Mouse (Mus musculus): ENCODE results near the gene Gm4756. TPM values are rescaled to one million over a fixed set of nuclear protein-coding genes. Genes with fewer than 3 reads are reported as not detected.

Gene Gm4756
- polyA plus RNA-seq, 1 experiment from 2014 or later: not detected

- H3K9ac ChIP-seq (ENCODE audit: low read depth, low read length): no peak overlapping the region
- H3K9me3 ChIP-seq (replicated peaks; ENCODE audit: control insufficient read depth, low read length): no peaks in the 10 kb centered on the region
- 71% methylated on average over 5 of the region's 5 CpGs for WGBS (ENCODE audit: insufficient replicate concordance)
- no peak overlapping the region for H3K27ac ChIP-seq (ENCODE audit: low read depth, low read length)
- H3K36me3 ChIP-seq (ENCODE audit: control insufficient read depth, insufficient read depth, low read length): no peaks in the 10 kb centered on the region
- no peak overlapping the region for H3K4me3 ChIP-seq (ENCODE audit: low read depth, low read length)
- H3K4me1 ChIP-seq (ENCODE audit: control insufficient read depth, insufficient read depth, low read length): peaks cover 6% of the 10 kb centered on the region; the same call in 1 of the 2 replicates
- no peak overlapping the region for H3K4me2 ChIP-seq
- no peaks in the 10 kb centered on the region for H3K27me3 ChIP-seq (ENCODE audit: control insufficient read depth, insufficient read depth, low read length)
- ATAC-seq (replicated peaks; ENCODE audit: insufficient number of reproducible peaks, low FRiP score, low TSS enrichment): no peak
Measured at GRCm38 (mm10) chr12:72666015-72666414, 16.6 kb upstream of the Gm4756 start.

DNA sequence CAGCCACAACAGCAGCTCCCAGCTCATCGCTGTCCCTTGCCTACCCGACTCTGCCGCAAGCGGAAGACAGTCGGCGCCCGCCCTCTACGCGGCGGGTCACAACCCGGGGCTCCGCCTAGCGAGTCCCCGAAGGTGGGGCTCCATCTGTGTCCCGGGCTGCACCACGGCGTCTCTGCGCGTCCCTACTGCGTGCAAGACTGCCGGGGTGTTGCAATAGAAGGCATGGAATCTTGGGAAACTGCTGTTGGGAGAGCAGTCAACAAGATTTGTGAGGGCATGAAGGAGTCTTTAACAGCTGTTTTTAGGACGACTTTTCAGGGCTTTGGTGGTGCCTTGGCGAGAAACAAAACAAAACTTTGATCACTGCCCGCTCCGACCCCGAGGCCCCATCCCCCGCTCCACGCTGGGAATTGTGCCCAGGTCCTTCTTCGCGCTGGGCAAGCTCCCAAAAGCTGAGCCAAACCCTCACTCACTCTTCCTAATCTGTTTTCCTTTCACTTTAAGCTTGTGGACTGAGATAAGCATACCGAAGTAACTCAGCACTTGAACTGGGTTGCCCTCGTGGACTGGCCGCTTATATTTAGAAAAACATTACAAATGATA is 15.4 kb upstream of the Gm4756 start, which contains the start of gene Dhrs7:
TSS of gene Dhrs7 (minus strand) at position 175 of the 603 bp plus-strand sequence.
- Histone ChIP-seq H3K27ac (ENCODE audit: low read depth, low read length) (peak within 1 kb of the TSS; percentile 85), H3K9me3 (replicated peaks; ENCODE audit: control insufficient read depth, low read length) (no peaks in the 10 kb centered on the region), H3K36me3 (ENCODE audit: control insufficient read depth, insufficient read depth, low read length) (no peaks in the 10 kb centered on the region), H3K27me3 (ENCODE audit: control insufficient read depth, insufficient read depth, low read length) (no peaks in the 10 kb centered on the region), H3K4me3 (ENCODE audit: low read depth, low read length) (peak within 1 kb of the TSS; percentile 71), H3K4me2 (peak within 1 kb of the TSS; percentile 90), H3K9ac (ENCODE audit: low read depth, low read length) (peak within 1 kb of the TSS; percentile 77), H3K4me1 (ENCODE audit: control insufficient read depth, insufficient read depth, low read length) (peaks cover 6% of the 10 kb centered on the region; the same call in 1 of the 2 replicates)
- WGBS (ENCODE audit: insufficient replicate concordance): under 1% methylated on average over 33 of the region's 33 CpGs
- ATAC-seq (replicated peaks; ENCODE audit: insufficient number of reproducible peaks, low FRiP score, low TSS enrichment): peak; percentile 92

GRCm38 (mm10) chr12:72664020-72664734 is 14.7 kb upstream of the Gm4756 start:
- peak overlapping the region; percentile 90 for H3K4me2 ChIP-seq
- H3K9ac ChIP-seq (ENCODE audit: low read depth, low read length): peak overlapping the region; percentile 77
- no peaks in the 10 kb centered on the region for H3K27me3 ChIP-seq (ENCODE audit: control insufficient read depth, insufficient read depth, low read length)
- no peaks in the 10 kb centered on the region for H3K36me3 ChIP-seq (ENCODE audit: control insufficient read depth, insufficient read depth, low read length)
- no peaks in the 10 kb centered on the region for H3K9me3 ChIP-seq (replicated peaks; ENCODE audit: control insufficient read depth, low read length)
- H3K4me3 ChIP-seq (ENCODE audit: low read depth, low read length): peak overlapping the region; percentile 71
- H3K4me1 ChIP-seq (ENCODE audit: control insufficient read depth, insufficient read depth, low read length): peaks cover 6% of the 10 kb centered on the region; the same call in 1 of the 2 replicates
- 9% methylated on average over 28 of the region's 28 CpGs for WGBS (ENCODE audit: insufficient replicate concordance)
- ATAC-seq (replicated peaks; ENCODE audit: insufficient number of reproducible peaks, low FRiP score, low TSS enrichment): no peak
- H3K27ac ChIP-seq (ENCODE audit: low read depth, low read length): peak overlapping the region; percentile 85

- no peaks in the 10 kb centered on the region for H3K36me3 ChIP-seq (ENCODE audit: control insufficient read depth, insufficient read depth, low read length)
- ATAC-seq (replicated peaks; ENCODE audit: insufficient number of reproducible peaks, low FRiP score, low TSS enrichment): no peak
- H3K4me3 ChIP-seq (ENCODE audit: low read depth, low read length): no peak overlapping the region
- H3K4me2 ChIP-seq: no peak overlapping the region
- H3K27me3 ChIP-seq (ENCODE audit: control insufficient read depth, insufficient read depth, low read length): no peaks in the 10 kb centered on the region
- no peak overlapping the region for H3K9ac ChIP-seq (ENCODE audit: low read depth, low read length)
- no peak overlapping the region for H3K27ac ChIP-seq (ENCODE audit: low read depth, low read length)
- H3K4me1 ChIP-seq (ENCODE audit: control insufficient read depth, insufficient read depth, low read length): no peaks in the 10 kb centered on the region
- 89% methylated on average over 16 of the region's 16 CpGs for WGBS (ENCODE audit: insufficient replicate concordance)
- no peaks in the 10 kb centered on the region for H3K9me3 ChIP-seq (replicated peaks; ENCODE audit: control insufficient read depth, low read length)
Measured at GRCm38 (mm10) chr12:72655775-72656174, 6.3 kb upstream of the Gm4756 start.

DNA sequence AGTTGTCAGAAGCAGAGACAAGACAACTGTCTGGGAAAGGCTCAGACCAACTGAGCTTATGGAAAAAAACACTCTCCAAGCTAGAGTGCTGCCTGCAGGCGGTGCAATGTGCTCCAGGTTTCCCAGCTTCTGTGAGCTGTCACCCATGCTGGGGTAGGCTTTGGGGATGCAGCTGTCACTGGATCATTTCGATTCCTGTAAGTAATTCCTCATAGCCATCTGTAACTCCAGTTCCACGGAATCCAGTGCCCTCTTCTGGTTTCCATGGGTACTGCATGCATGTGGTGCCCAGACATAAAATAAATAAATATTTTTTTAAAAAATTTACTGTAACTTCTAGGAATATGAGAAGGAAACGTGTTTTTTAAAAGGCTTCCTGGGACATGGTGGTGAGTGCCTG is 5.2 kb upstream of the Gm4756 start:
- Histone ChIP-seq H3K4me2 (no peak overlapping the region), H3K9me3 (replicated peaks; ENCODE audit: control insufficient read depth, low read length) (no peaks in the 10 kb centered on the region), H3K27me3 (ENCODE audit: control insufficient read depth, insufficient read depth, low read length) (no peaks in the 10 kb centered on the region), H3K4me1 (ENCODE audit: control insufficient read depth, insufficient read depth, low read length) (no peaks in the 10 kb centered on the region), H3K27ac (ENCODE audit: low read depth, low read length) (no peak overlapping the region), H3K36me3 (ENCODE audit: control insufficient read depth, insufficient read depth, low read length) (no peaks in the 10 kb centered on the region), H3K9ac (ENCODE audit: low read depth, low read length) (no peak overlapping the region), H3K4me3 (ENCODE audit: low read depth, low read length) (no peak overlapping the region)
- WGBS (ENCODE audit: insufficient replicate concordance): 17% methylated on average over 4 of the region's 4 CpGs
- ATAC-seq (replicated peaks; ENCODE audit: insufficient number of reproducible peaks, low FRiP score, low TSS enrichment): no peak

DNA sequence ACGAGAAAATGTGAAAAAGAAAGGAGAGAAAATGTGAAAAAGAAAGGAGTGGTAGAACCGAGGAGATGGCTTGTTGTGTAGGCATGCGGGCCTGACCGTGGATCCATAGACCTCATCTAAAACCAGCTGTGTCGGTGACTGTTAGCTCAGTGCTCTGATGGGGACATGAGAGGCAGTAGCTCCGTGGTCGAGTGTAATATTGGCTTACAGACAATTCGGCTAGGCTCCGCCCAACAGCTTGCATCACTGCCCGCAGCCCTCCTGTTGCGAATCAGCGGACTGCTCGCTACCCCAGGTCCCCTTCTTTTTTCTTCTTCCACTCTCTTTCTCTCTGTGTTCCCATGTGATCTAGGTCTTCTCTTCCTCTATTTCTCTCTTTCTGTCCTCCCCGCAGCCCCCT is 540 bp downstream of the Gm4756 start:
- Histone ChIP-seq H3K27ac (ENCODE audit: low read depth, low read length) (no peak overlapping the region), H3K9me3 (replicated peaks; ENCODE audit: control insufficient read depth, low read length) (no peaks in the 10 kb centered on the region), H3K27me3 (ENCODE audit: control insufficient read depth, insufficient read depth, low read length) (no peaks in the 10 kb centered on the region), H3K4me3 (ENCODE audit: low read depth, low read length) (no peak overlapping the region), H3K9ac (ENCODE audit: low read depth, low read length) (no peak overlapping the region), H3K36me3 (ENCODE audit: control insufficient read depth, insufficient read depth, low read length) (no peaks in the 10 kb centered on the region), H3K4me1 (ENCODE audit: control insufficient read depth, insufficient read depth, low read length) (no peaks in the 10 kb centered on the region), H3K4me2 (no peak overlapping the region)
- WGBS (ENCODE audit: insufficient replicate concordance): 90% methylated on average over 14 of the region's 14 CpGs
- ATAC-seq (replicated peaks; ENCODE audit: insufficient number of reproducible peaks, low FRiP score, low TSS enrichment): no peak

GRCm38 (mm10) chr12:72638025-72638424 is 11.4 kb downstream of the Gm4756 start:
- H3K9me3 ChIP-seq (replicated peaks; ENCODE audit: control insufficient read depth, low read length): no peaks in the 10 kb centered on the region; the same call in 1 of the 2 replicates
- H3K4me2 ChIP-seq: no peak overlapping the region
- no peaks in the 10 kb centered on the region for H3K36me3 ChIP-seq (ENCODE audit: control insufficient read depth, insufficient read depth, low read length)
- WGBS (ENCODE audit: insufficient replicate concordance): 59% methylated on average over 3 of the region's 3 CpGs
- ATAC-seq (replicated peaks; ENCODE audit: insufficient number of reproducible peaks, low FRiP score, low TSS enrichment): no peak
- no peak overlapping the region for H3K4me3 ChIP-seq (ENCODE audit: low read depth, low read length)
- no peaks in the 10 kb centered on the region for H3K4me1 ChIP-seq (ENCODE audit: control insufficient read depth, insufficient read depth, low read length)
- no peaks in the 10 kb centered on the region for H3K27me3 ChIP-seq (ENCODE audit: control insufficient read depth, insufficient read depth, low read length)
- H3K27ac ChIP-seq (ENCODE audit: low read depth, low read length): no peak overlapping the region
- H3K9ac ChIP-seq (ENCODE audit: low read depth, low read length): no peak overlapping the region

GRCm38 (mm10) chr12:72628751-72629150 is 20.7 kb downstream of the Gm4756 start:
- no peak for ATAC-seq (replicated peaks; ENCODE audit: insufficient number of reproducible peaks, low FRiP score, low TSS enrichment)
- H3K9ac ChIP-seq (ENCODE audit: low read depth, low read length): no peak overlapping the region
- 89% methylated on average over 7 of the region's 7 CpGs for WGBS (ENCODE audit: insufficient replicate concordance)

More at GRCm38 (mm10) chr12:72628751-72629150, 20.7 kb downstream of the Gm4756 start:
- Histone ChIP-seq H3K4me3 (ENCODE audit: low read depth, low read length) (no peak overlapping the region), H3K4me2 (no peak overlapping the region), H3K27me3 (ENCODE audit: control insufficient read depth, insufficient read depth, low read length) (no peaks in the 10 kb centered on the region), H3K4me1 (ENCODE audit: control insufficient read depth, insufficient read depth, low read length) (no peaks in the 10 kb centered on the region), H3K9me3 (replicated peaks; ENCODE audit: control insufficient read depth, low read length) (no peaks in the 10 kb centered on the region), H3K36me3 (ENCODE audit: control insufficient read depth, insufficient read depth, low read length) (no peaks in the 10 kb centered on the region), H3K27ac (ENCODE audit: low read depth, low read length) (no peak overlapping the region)
